Mouse (Mus musculus) ES-Bruce4 (cell line): ENCODE data around the gene Ccdc57. TPM values are rescaled to one million over a fixed set of nuclear protein-coding genes. Genes with fewer than 3 reads are reported as not detected.
A peak's percentile ranks its signal among the peaks of the same experiment; 100 is the strongest.

ENCODE experiments used
- H3K27ac ChIP-seq: 2 replicates; pipeline ENCODE4 v1.5.1; 2012; ENCODE audit warnings: low read length, inconsistent platforms; ENCODE audit not compliant: insufficient read depth
- H3K27me3 ChIP-seq: 2 replicates; pipeline ENCODE4 v1.6.1; 2012; ENCODE audit warnings: mild to moderate bottlenecking, low read length, inconsistent platforms; ENCODE audit not compliant: control insufficient read depth, poor library complexity, insufficient read depth, severe bottlenecking
- H3K36me3 ChIP-seq: 2 replicates; pipeline ENCODE4 v1.6.1; 2012; ENCODE audit warnings: inconsistent platforms, mild to moderate bottlenecking, low read length, moderate library complexity; ENCODE audit not compliant: control insufficient read depth, poor library complexity, insufficient read depth, severe bottlenecking
- H3K4me1 ChIP-seq: one replicate; pipeline ENCODE4 v1.8.1; 2011; ENCODE audit warnings: low read length; ENCODE audit not compliant: control insufficient read depth, insufficient read depth
- H3K4me3 ChIP-seq: 2 replicates; pipeline ENCODE4 v1.5.1; 2011; ENCODE audit warnings: low read depth, mild to moderate bottlenecking, low read length
- H3K9ac ChIP-seq: 2 replicates; pipeline ENCODE4 v1.6.1; 2012; ENCODE audit warnings: low read depth, mild to moderate bottlenecking, inconsistent platforms; ENCODE audit not compliant: poor library complexity, severe bottlenecking
- H3K9me3 ChIP-seq: replicated peaks from 2 replicates; pipeline ENCODE4 v1.6.1; 2012; ENCODE audit warnings: mild to moderate bottlenecking, low read length, inconsistent platforms; ENCODE audit not compliant: control insufficient read depth, poor library complexity, insufficient read depth, severe bottlenecking
- CTCF ChIP-seq: IDR thresholded peaks from one replicate; pipeline ENCODE4 v1.8.1; 2011; ENCODE audit warnings: low read depth, low read length
- EP300 ChIP-seq: IDR thresholded peaks from 2 replicates; pipeline ENCODE4 v1.6.1; 2011; ENCODE audit warnings: low read depth, low read length; ENCODE audit not compliant: insufficient read depth
- POLR2A ChIP-seq: IDR thresholded peaks from one replicate; pipeline ENCODE4 v1.8.1; 2011; ENCODE audit warnings: low read length; ENCODE audit not compliant: insufficient read depth
- polyA plus RNA-seq: library from polyadenylated mRNA; stranded (reverse); fragments of >200 nt; gene quantifications from 2 replicates; pipeline ENCODE4 v1.2.4, GENCODE M21; 2011; ENCODE audit warnings: low read depth; ENCODE audit not compliant: missing spikeins, insufficient read depth, insufficient read length

Gene Ccdc57
- polyA plus RNA-seq, 1 experiment = 3.4 TPM

GRCm38 (mm10) chr11:120904561-120904960, 28.1 kb downstream of the Ccdc57 start:
- Histone ChIP-seq H3K36me3 (no peaks in the 10 kb centered on the region), H3K4me3 (no peak overlapping the region), H3K27ac (no peak overlapping the region), H3K9ac (no peak overlapping the region), H3K4me1 (no peaks in the 10 kb centered on the region), H3K9me3 (no peaks in the 10 kb centered on the region), H3K27me3 (no peaks in the 10 kb centered on the region)
- TF ChIP-seq EP300 = no peak
- no peak for TF ChIP-seq POLR2A
- no peak for TF ChIP-seq CTCF

- Histone ChIP-seq H3K4me1 (no peaks in the 10 kb centered on the region), H3K9ac (no peak overlapping the region), H3K4me3 (no peak overlapping the region), H3K9me3 (no peaks in the 10 kb centered on the region), H3K27ac (no peak overlapping the region), H3K27me3 (no peaks in the 10 kb centered on the region), H3K36me3 (no peaks in the 10 kb centered on the region)
- TF ChIP-seq CTCF = no peak
- TF ChIP-seq EP300 = no peak
- no peak for TF ChIP-seq POLR2A
Observed at GRCm38 (mm10) chr11:120903159-120903850, 29.4 kb downstream of the Ccdc57 start.

- Histone ChIP-seq H3K27ac (no peak overlapping the region), H3K4me1 (no peaks in the 10 kb centered on the region), H3K36me3 (no peaks in the 10 kb centered on the region), H3K9ac (peak overlapping the region; percentile 39; the same call in 1 of the 2 replicates), H3K9me3 (no peaks in the 10 kb centered on the region), H3K27me3 (no peaks in the 10 kb centered on the region), H3K4me3 (peak overlapping the region; percentile 62; the same call in 1 of the 2 replicates)
- TF ChIP-seq CTCF (no peak), POLR2A (no peak), EP300 (no peak)
Observed at GRCm38 (mm10) chr11:120902487-120903142, 30.1 kb downstream of the Ccdc57 start.

- Histone ChIP-seq H3K4me1 (no peaks in the 10 kb centered on the region), H3K27me3 (no peaks in the 10 kb centered on the region), H3K9me3 (no peaks in the 10 kb centered on the region), H3K36me3 (no peaks in the 10 kb centered on the region), H3K4me3 (peak overlapping the region; percentile 62), H3K9ac (peak overlapping the region; percentile 39), H3K27ac (no peak overlapping the region)
- TF ChIP-seq CTCF = no peak
- no peak for TF ChIP-seq EP300
- no peak for TF ChIP-seq POLR2A
Observed at GRCm38 (mm10) chr11:120901729-120902486, 30.8 kb downstream of the Ccdc57 start.

GRCm38 (mm10) chr11:120900276-120901244, 32.1 kb downstream of the Ccdc57 start:
- Histone ChIP-seq H3K4me1 (no peaks in the 10 kb centered on the region), H3K9ac (no peak overlapping the region), H3K4me3 (no peak overlapping the region), H3K27ac (no peak overlapping the region), H3K9me3 (no peaks in the 10 kb centered on the region), H3K27me3 (no peaks in the 10 kb centered on the region), H3K36me3 (no peaks in the 10 kb centered on the region)
- TF ChIP-seq POLR2A = no peak
- TF ChIP-seq CTCF = no peak
- TF ChIP-seq EP300 = no peak
